Mouse (Mus musculus) embryonic facial prominence, embryonic 11.5 days (tissue): ENCODE measurements around the gene Ano1. TPM values are rescaled to one million over a fixed set of nuclear protein-coding genes. Genes with fewer than 3 reads are reported as not detected.

Source experiments
- ATAC-seq: fragments of 200-750 bp; cut with Nextera tagmentation; replicated peaks from 2 replicates; pipeline ENCODE4 v1.8.0; 2017; ENCODE audit warnings: low read depth; ENCODE audit not compliant: insufficient number of reproducible peaks, low FRiP score, low TSS enrichment
- DNase-seq: peaks from one replicate; pipeline ENCODE4 v3.0.0-alpha.2; 2015; ENCODE audit warnings: low spot score
- H3K27ac ChIP-seq: fragments of 300-500 bp; sonication (generic); replicated peaks from 2 replicates; pipeline ENCODE4 v1.5.1; 2014; ENCODE audit warnings: mild to moderate bottlenecking, low read depth, low read length, control low read depth
- H3K27me3 ChIP-seq: fragments of 300-500 bp; sonication (generic); 2 replicates; pipeline ENCODE4 v1.6.1; 2014; ENCODE audit warnings: mild to moderate bottlenecking, low read length, moderate library complexity, mixed read lengths; ENCODE audit not compliant: control insufficient read depth, insufficient read depth
- H3K36me3 ChIP-seq: fragments of 300-500 bp; sonication (generic); replicated peaks from 2 replicates; pipeline ENCODE4 v1.6.1; 2014; ENCODE audit warnings: low read depth, mild to moderate bottlenecking, low read length, moderate library complexity, mixed read lengths; ENCODE audit not compliant: control insufficient read depth, insufficient read depth
- H3K4me1 ChIP-seq: fragments of 300-500 bp; sonication (generic); 2 replicates; pipeline ENCODE4 v1.6.1; 2014; ENCODE audit warnings: low read length, mixed read lengths; ENCODE audit not compliant: control insufficient read depth, insufficient read depth
- H3K4me2 ChIP-seq: fragments of 300-500 bp; sonication (generic); 2 replicates; pipeline ENCODE4 v1.6.1; 2014; ENCODE audit warnings: low read depth, mild to moderate bottlenecking, control low read depth, low read length, moderate library complexity
- H3K4me3 ChIP-seq: fragments of 300-500 bp; sonication (generic); 2 replicates; pipeline ENCODE4 v1.5.1; 2014; ENCODE audit warnings: low read depth, low read length, control low read depth
- H3K9ac ChIP-seq: fragments of 300-500 bp; sonication (generic); replicated peaks from 2 replicates; pipeline ENCODE4 v1.6.1; 2014; ENCODE audit warnings: mild to moderate bottlenecking, control low read depth, low read length
- H3K9me3 ChIP-seq: fragments of 300-500 bp; sonication (generic); replicated peaks from 2 replicates; pipeline ENCODE4 v1.6.1; 2016; ENCODE audit warnings: mild to moderate bottlenecking, low read length, inconsistent platforms, mixed read lengths; ENCODE audit not compliant: control insufficient read depth
- WGBS: fragments of 180-500 bp; shearing (Covaris S2); extraction: QIAGEN DNeasy Blood & Tissue Kit; methylation state at CpG from one replicate; pipeline ENCODE4 v1.1.7; 2014; 5-methylcytosine and 5-hydroxymethylcytosine counted together
- polyA plus RNA-seq: library from polyadenylated mRNA; unstranded; fragments of >200 nt; fragmentation: Nextera tagmentation; extraction: Ambion mirVana; gene quantifications from 2 replicates; pipeline ENCODE4 v1.2.1, GENCODE M21; 2014

Ano1 gene
- polyA plus RNA-seq, 1 experiment from 2014 or later: 10.0 TPM

GRCm38 (mm10) chr7:144752919-144753656, 1.3 kb upstream of the Ano1 start:
- no peaks in the 10 kb centered on the region for H3K9me3 ChIP-seq
- H3K36me3 ChIP-seq: no peaks in the 10 kb centered on the region
- 82% methylated on average over 14 of the region's 14 CpGs for WGBS
- no peak for ATAC-seq
- no peak for DNase-seq
- H3K4me3 ChIP-seq: no peak overlapping the region
- no peak overlapping the region for H3K27ac ChIP-seq
- no peaks in the 10 kb centered on the region for H3K27me3 ChIP-seq
- H3K9ac ChIP-seq: no peak overlapping the region
- H3K4me1 ChIP-seq: no peaks in the 10 kb centered on the region
- no peak overlapping the region for H3K4me2 ChIP-seq

GRCm38 (mm10) chr7:144747756-144748155, 4.0 kb downstream of the Ano1 start:
- DNase-seq: no peak
- H3K27ac ChIP-seq: no peak overlapping the region
- no peaks in the 10 kb centered on the region for H3K9me3 ChIP-seq
- no peak overlapping the region for H3K4me2 ChIP-seq
- WGBS: 43% methylated on average over 2 of the region's 2 CpGs
- no peak for ATAC-seq
- no peaks in the 10 kb centered on the region for H3K36me3 ChIP-seq
- H3K4me1 ChIP-seq: no peaks in the 10 kb centered on the region
- H3K27me3 ChIP-seq: no peaks in the 10 kb centered on the region
- no peak overlapping the region for H3K4me3 ChIP-seq
- H3K9ac ChIP-seq: no peak overlapping the region

- no peak for DNase-seq
- Histone ChIP-seq H3K27ac (no peak overlapping the region), H3K4me3 (no peak overlapping the region), H3K4me1 (no peaks in the 10 kb centered on the region), H3K27me3 (no peaks in the 10 kb centered on the region), H3K36me3 (no peaks in the 10 kb centered on the region), H3K9ac (no peak overlapping the region), H3K9me3 (no peaks in the 10 kb centered on the region), H3K4me2 (no peak overlapping the region)
- 86% methylated on average over 4 of the region's 4 CpGs for WGBS
- ATAC-seq: no peak
Observed at GRCm38 (mm10) chr7:144746466-144746865, 5.3 kb downstream of the Ano1 start.

- ATAC-seq: no peak
- WGBS: 80% methylated on average over 5 of the region's 5 CpGs
- H3K27me3 ChIP-seq: no peaks in the 10 kb centered on the region
Observed at GRCm38 (mm10) chr7:144743874-144744273, 7.9 kb downstream of the Ano1 start.

GRCm38 (mm10) chr7:144740643-144741042, 11.1 kb downstream of the Ano1 start:
- no peaks in the 10 kb centered on the region for H3K36me3 ChIP-seq
- DNase-seq (no peak), ATAC-seq (no peak)
- 68% methylated on average over 7 of the region's 7 CpGs for WGBS
- peaks cover 6% of the 10 kb centered on the region for H3K4me1 ChIP-seq
- H3K9me3 ChIP-seq: no peaks in the 10 kb centered on the region
- no peaks in the 10 kb centered on the region for H3K27me3 ChIP-seq
- H3K4me2 ChIP-seq: no peak overlapping the region
- no peak overlapping the region for H3K9ac ChIP-seq
- no peak overlapping the region for H3K27ac ChIP-seq
- no peak overlapping the region for H3K4me3 ChIP-seq

More at GRCm38 (mm10) chr7:144743874-144744273, 7.9 kb downstream of the Ano1 start:
- no peak for DNase-seq
- no peak overlapping the region for H3K4me3 ChIP-seq
- no peak overlapping the region for H3K4me2 ChIP-seq
- no peaks in the 10 kb centered on the region for H3K4me1 ChIP-seq
- no peaks in the 10 kb centered on the region for H3K9me3 ChIP-seq
- no peak overlapping the region for H3K27ac ChIP-seq
- H3K9ac ChIP-seq: no peak overlapping the region
- H3K36me3 ChIP-seq: no peaks in the 10 kb centered on the region

GRCm38 (mm10) chr7:144739810-144740209, 12.0 kb downstream of the Ano1 start:
- no peak overlapping the region for H3K9ac ChIP-seq
- no peak for DNase-seq
- H3K27me3 ChIP-seq: no peaks in the 10 kb centered on the region
- H3K36me3 ChIP-seq: no peaks in the 10 kb centered on the region
- H3K9me3 ChIP-seq: no peaks in the 10 kb centered on the region
- H3K27ac ChIP-seq: no peak overlapping the region
- ATAC-seq: no peak
- H3K4me3 ChIP-seq: no peak overlapping the region
- no peak overlapping the region for H3K4me2 ChIP-seq
- 54% methylated on average over 3 of the region's 3 CpGs for WGBS
- H3K4me1 ChIP-seq: peaks cover 6% of the 10 kb centered on the region

GRCm38 (mm10) chr7:144738357-144738798, 13.4 kb downstream of the Ano1 start:
- ATAC-seq (no peak), DNase-seq (peak; percentile 13)
- Histone ChIP-seq H3K4me2 (peak overlapping the region; percentile 89), H3K27ac (no peak overlapping the region; the same call in 1 of the 2 replicates), H3K9me3 (no peaks in the 10 kb centered on the region), H3K4me3 (peak overlapping the region; percentile 34), H3K9ac (peak overlapping the region; percentile 51), H3K36me3 (no peaks in the 10 kb centered on the region), H3K27me3 (no peaks in the 10 kb centered on the region), H3K4me1 (peaks cover 6% of the 10 kb centered on the region)
- WGBS: under 1% methylated on average over 32 of the region's 33 CpGs

- Histone ChIP-seq H3K36me3 (no peaks in the 10 kb centered on the region), H3K9ac (no peak overlapping the region), H3K27me3 (no peaks in the 10 kb centered on the region), H3K4me2 (no peak overlapping the region), H3K4me3 (no peak overlapping the region), H3K9me3 (no peaks in the 10 kb centered on the region), H3K4me1 (no peaks in the 10 kb centered on the region), H3K27ac (no peak overlapping the region)
- 52% methylated on average over 4 of the region's 4 CpGs for WGBS
- ATAC-seq (no peak), DNase-seq (no peak)
Observed at GRCm38 (mm10) chr7:144731897-144732291, 19.9 kb downstream of the Ano1 start.
